Mouse (Mus musculus): ENCODE measurements around the gene Zswim1. TPM values are rescaled to one million over a fixed set of nuclear protein-coding genes. Genes with fewer than 3 reads are reported as not detected.

Zswim1 gene
- polyA plus RNA-seq, 1 experiment from 2014 or later, result 23.9 TPM

Other genes with a start within 250 kb of the Zswim1 start
- not detected in 2 replicates for gene Spint3, start 249.2 kb upstream of the Zswim1 start, polyA plus RNA-seq (2015; fragmentation: Nextera tagmentation; extraction: Ambion mirVana)
- gene Wfdc6a, start 237.2 kb upstream of the Zswim1 start, polyA plus RNA-seq (2015; fragmentation: Nextera tagmentation; extraction: Ambion mirVana), result not detected in 2 replicates
- gene Eppin, start 229.1 kb upstream of the Zswim1 start, polyA plus RNA-seq (2015; fragmentation: Nextera tagmentation; extraction: Ambion mirVana), result not detected in 2 replicates
- not detected in 2 replicates for gene Wfdc6b, start 209.2 kb upstream of the Zswim1 start, polyA plus RNA-seq (2015; fragmentation: Nextera tagmentation; extraction: Ambion mirVana)
- gene Wfdc8, start 209.1 kb upstream of the Zswim1 start, polyA plus RNA-seq (2015; fragmentation: Nextera tagmentation; extraction: Ambion mirVana), result not detected in 2 replicates
- gene Wfdc16, start 183.9 kb upstream of the Zswim1 start, polyA plus RNA-seq (2015; fragmentation: Nextera tagmentation; extraction: Ambion mirVana), result not detected in 2 replicates
- not detected in 2 replicates for gene Wfdc10, start 166.6 kb upstream of the Zswim1 start, polyA plus RNA-seq (2015; fragmentation: Nextera tagmentation; extraction: Ambion mirVana)
- not detected in 2 replicates for gene Wfdc9, start 166.1 kb upstream of the Zswim1 start, polyA plus RNA-seq (2015; fragmentation: Nextera tagmentation; extraction: Ambion mirVana)
- gene Wfdc11, start 148.6 kb upstream of the Zswim1 start, polyA plus RNA-seq (2015; fragmentation: Nextera tagmentation; extraction: Ambion mirVana), result not detected in 2 replicates
- gene Wfdc13, start 137.6 kb upstream of the Zswim1 start, polyA plus RNA-seq (2015; fragmentation: Nextera tagmentation; extraction: Ambion mirVana), result not detected in 2 replicates
- not detected in 2 replicates for gene Spint4, start 124.2 kb upstream of the Zswim1 start, polyA plus RNA-seq (2015; fragmentation: Nextera tagmentation; extraction: Ambion mirVana)
- not detected in 2 replicates for gene Spint5, start 107.4 kb upstream of the Zswim1 start, polyA plus RNA-seq (2015; fragmentation: Nextera tagmentation; extraction: Ambion mirVana)
- gene Wfdc3, start 76.8 kb upstream of the Zswim1 start, polyA plus RNA-seq (2015; fragmentation: Nextera tagmentation; extraction: Ambion mirVana), result 0.95 and 1.2 TPM in 2 replicates
- gene Dnttip1, start 76.7 kb upstream of the Zswim1 start, polyA plus RNA-seq (2015; fragmentation: Nextera tagmentation; extraction: Ambion mirVana), result 65.0 and 72.3 TPM in 2 replicates
- gene Ube2c, start 52.8 kb upstream of the Zswim1 start, polyA plus RNA-seq (2015; fragmentation: Nextera tagmentation; extraction: Ambion mirVana), result 97.2 and 108 TPM in 2 replicates
- gene Tnnc2, start 42.7 kb upstream of the Zswim1 start, polyA plus RNA-seq (2015; fragmentation: Nextera tagmentation; extraction: Ambion mirVana), result 1.3 and 3.9 TPM in 2 replicates
- gene Snx21, start 36.9 kb upstream of the Zswim1 start, polyA plus RNA-seq (2015; fragmentation: Nextera tagmentation; extraction: Ambion mirVana), result 21.0 and 22.4 TPM in 2 replicates
- 19.4 and 19.8 TPM in 2 replicates for gene Acot8, start 17.8 kb upstream of the Zswim1 start, polyA plus RNA-seq (2015; fragmentation: Nextera tagmentation; extraction: Ambion mirVana)
- 13.7 and 14.6 TPM in 2 replicates for gene Zswim3, start 17.6 kb upstream of the Zswim1 start, polyA plus RNA-seq (2015; fragmentation: Nextera tagmentation; extraction: Ambion mirVana)
- not detected in 2 replicates for gene Spata25, start 5.9 kb downstream of the Zswim1 start, polyA plus RNA-seq (2015; fragmentation: Nextera tagmentation; extraction: Ambion mirVana)
- gene Ctsa, start 10.2 kb downstream of the Zswim1 start, polyA plus RNA-seq (2015; fragmentation: Nextera tagmentation; extraction: Ambion mirVana), result 101 and 109 TPM in 2 replicates
- 5.4 and 5.9 TPM in 2 replicates for gene Neurl2, start 10.8 kb downstream of the Zswim1 start, polyA plus RNA-seq (2015; fragmentation: Nextera tagmentation; extraction: Ambion mirVana)
- 123 and 127 TPM in 2 replicates for gene Pltp, start 35.0 kb downstream of the Zswim1 start, polyA plus RNA-seq (2015; fragmentation: Nextera tagmentation; extraction: Ambion mirVana)
- 87.8 and 95.3 TPM in 2 replicates for gene Pcif1, start 56.6 kb downstream of the Zswim1 start, polyA plus RNA-seq (2015; fragmentation: Nextera tagmentation; extraction: Ambion mirVana)
- gene Zfp335, start 89.1 kb downstream of the Zswim1 start, polyA plus RNA-seq (2015; fragmentation: Nextera tagmentation; extraction: Ambion mirVana), result 13.1 and 13.9 TPM in 2 replicates
- 23.8 and 25.2 TPM in 2 replicates for gene Mmp9, start 118.1 kb downstream of the Zswim1 start, polyA plus RNA-seq (2015; fragmentation: Nextera tagmentation; extraction: Ambion mirVana)
- gene Slc12a5, start 138.1 kb downstream of the Zswim1 start, polyA plus RNA-seq (2015; fragmentation: Nextera tagmentation; extraction: Ambion mirVana), result 21.4 and 22.1 TPM in 2 replicates
- 119 and 128 TPM in 2 replicates for gene Ncoa5, start 212.2 kb downstream of the Zswim1 start, polyA plus RNA-seq (2015; fragmentation: Nextera tagmentation; extraction: Ambion mirVana)
- gene Cd40, start 232.9 kb downstream of the Zswim1 start, polyA plus RNA-seq (2015; fragmentation: Nextera tagmentation; extraction: Ambion mirVana), result 8.1 and 8.6 TPM in 2 replicates